8 mouse cellular contexts compared by ENCODE assay signal in genomic region chr7:5060944-5061773, GRCm38 (mm10). TPM values are rescaled to one million over a fixed set of nuclear protein-coding genes. Genes with fewer than 3 reads are reported as not detected.
A peak's percentile ranks its signal among the peaks of the same experiment; 100 is the strongest.
DNase-seq lines count a peak whose midpoint lies in the region; ATAC-seq and TF ChIP-seq lines count a peak whose summit lies in the region.

No protein-coding gene starts in this region.

- peak overlapping the region; percentile 76 for H3K4me2 ChIP-seq in CH12.LX (ENCODE audit: insufficient read depth, low read depth, poor library complexity, severe bottlenecking)
- H3K4me2 ChIP-seq in forebrain, embryonic 11.5 days (ENCODE audit: low read depth, low read length, severe bottlenecking): peak overlapping the region; percentile 88
- peak overlapping the region; percentile 91 for H3K4me2 ChIP-seq in heart, embryonic 16.5 days (ENCODE audit: low read depth, low read length)
- peak overlapping the region; percentile 98 for H3K4me2 ChIP-seq in liver, embryonic 15.5 days
- H3K4me2 ChIP-seq in neural tube, embryonic 12.5 days (replicated peaks): peak overlapping the region; percentile 86

- H3K9me3 ChIP-seq in CH12.LX (replicated peaks; ENCODE audit: low read length): no peaks in the 10 kb centered on the region
- no peaks in the 10 kb centered on the region for H3K9me3 ChIP-seq in forebrain, embryonic 11.5 days (ENCODE audit: control insufficient read depth, low read length)
- no peaks in the 10 kb centered on the region for H3K9me3 ChIP-seq in heart, embryonic 16.5 days (replicated peaks; ENCODE audit: control insufficient read depth, low read length)
- no peaks in the 10 kb centered on the region for H3K9me3 ChIP-seq in liver, embryonic 15.5 days (replicated peaks)
- H3K9me3 ChIP-seq in neural tube, embryonic 12.5 days: no peaks in the 10 kb centered on the region

- no peaks in the 10 kb centered on the region for H3K27me3 ChIP-seq in CH12.LX (replicated peaks)
- peaks cover 19% of the 10 kb centered on the region for H3K27me3 ChIP-seq in forebrain, embryonic 11.5 days (ENCODE audit: control insufficient read depth, insufficient read depth, low read length)
- H3K27me3 ChIP-seq in heart, embryonic 16.5 days (ENCODE audit: control insufficient read depth, insufficient read depth, low read length): peaks cover 18% of the 10 kb centered on the region
- H3K27me3 ChIP-seq in liver, embryonic 15.5 days: peaks cover 36% of the 10 kb centered on the region
- H3K27me3 ChIP-seq in neural tube, embryonic 12.5 days (replicated peaks): peaks cover 28% of the 10 kb centered on the region

- dilution Hi-C loops in CH12.LX (cut with MboI; ENCODE audit: extremely low pct_ligation_motif_present, extremely low pct_unique_long_range_greater_than_20kb, low sequenced_read_pairs): no loop called here

- peak overlapping the region; percentile 67 to 90 (median 73) for H3K4me3 ChIP-seq in CH12.LX (replicated peaks in 1 of 3; ENCODE audit: low read depth in 2 of 3, low read length in 2 of 3, poor library complexity in 1 of 3)
- peak overlapping the region; percentile 64 for H3K4me3 ChIP-seq in forebrain, embryonic 11.5 days (ENCODE audit: low read depth, low read length)
- peak overlapping the region; percentile 88 for H3K4me3 ChIP-seq in heart, embryonic 16.5 days (ENCODE audit: low read length)
- H3K4me3 ChIP-seq in liver, embryonic 15.5 days (replicated peaks): peak overlapping the region; percentile 83
- peak overlapping the region; percentile 70 for H3K4me3 ChIP-seq in neural tube, embryonic 12.5 days

- peak in 1 of 2 experiments; percentile 77; a peak in 3 of 4 replicates for TF ChIP-seq CTCF in CH12.LX (conservative IDR thresholded peaks at IDR 0.05 in 1 of 2, IDR thresholded peaks at IDR 0.05 in 1 of 2; ENCODE audit: low read depth in 2 of 2, low read length in 2 of 2)

- peak overlapping the region; percentile 92 for H3K9ac ChIP-seq in CH12.LX (ENCODE audit: insufficient read depth, low read depth)
- peak overlapping the region; percentile 86 for H3K9ac ChIP-seq in forebrain, embryonic 11.5 days (ENCODE audit: low read length)
- H3K9ac ChIP-seq in heart, embryonic 16.5 days (ENCODE audit: low read length): peak overlapping the region; percentile 97
- H3K9ac ChIP-seq in liver, embryonic 15.5 days: peak overlapping the region; percentile 93
- peak overlapping the region; percentile 80 for H3K9ac ChIP-seq in neural tube, embryonic 12.5 days

- in situ Hi-C loops in CH12.LX (cut with MboI; ENCODE audit: low pct_ligation_motif_present, low pct_unique_long_range_greater_than_20kb, low sequenced_read_pairs): loop anchor here (5.0 kb wide), 1 partner anchor 66 kb away; the partner anchor contains the start of gene Rasl2-9

- WGBS in forebrain, embryonic 11.5 days: under 1% methylated on average over 60 of the region's 60 CpGs
- WGBS in heart, embryonic 16.5 days: under 1% methylated on average over 59 of the region's 60 CpGs
- under 1% methylated on average over 60 of the region's 60 CpGs for WGBS in liver, embryonic 15.5 days (ENCODE audit: insufficient replicate concordance)
- under 1% methylated on average over 60 of the region's 60 CpGs for WGBS in neural tube, embryonic 12.5 days

- peak; percentile 88 for ATAC-seq in forebrain, embryonic 11.5 days (replicated peaks; ENCODE audit: low FRiP score)
- peak; percentile 89 for ATAC-seq in heart, embryonic 16.5 days (replicated peaks; ENCODE audit: extremely low read depth, insufficient read depth, low FRiP score)
- peak; percentile 87 for ATAC-seq in liver, embryonic 15.5 days (ENCODE audit: insufficient read depth)
- peak; percentile 91 for ATAC-seq in neural tube, embryonic 12.5 days (ENCODE audit: low FRiP score, low read depth)

- peaks cover 4 to 25% of the 10 kb centered on the region in 2 experiments for H3K36me3 ChIP-seq in CH12.LX (replicated peaks in 1 of 2; ENCODE audit: control insufficient read depth in 1 of 2, insufficient read depth in 1 of 2, low read length in 1 of 2)
- H3K36me3 ChIP-seq in forebrain, embryonic 11.5 days (ENCODE audit: control insufficient read depth, insufficient read depth, low read length): no peaks in the 10 kb centered on the region
- H3K36me3 ChIP-seq in heart, embryonic 16.5 days (ENCODE audit: control insufficient read depth, insufficient read depth): peaks cover 2% of the 10 kb centered on the region; the same call in 1 of the 2 replicates
- peaks cover 11% of the 10 kb centered on the region for H3K36me3 ChIP-seq in liver, embryonic 15.5 days (replicated peaks)
- H3K36me3 ChIP-seq in neural tube, embryonic 12.5 days: peaks cover 4% of the 10 kb centered on the region; the same call in 1 of the 2 replicates

- peak; percentile 64 for TF ChIP-seq POLR2A in CH12.LX (IDR thresholded peaks at IDR 0.05; ENCODE audit: low read depth, low read length)

- peak; percentile 97 for DNase-seq in CH12.LX (ENCODE audit: extremely low read depth)
- DNase-seq in c-Kit-positive CD71-positive TER-119-negative erythroid progenitor cells, embryonic 14.5 days (ENCODE audit: low read depth): peak; percentile 98
- peak; percentile 97 for DNase-seq in forebrain, embryonic 11.5 days (ENCODE audit: low spot score)
- peak; percentile 99 for DNase-seq in kidney, postnatal 36 days
- DNase-seq in telencephalon, adult 2 months (ENCODE audit: low read depth, low spot score): peak; percentile 97

- H3K27ac ChIP-seq in CH12.LX (ENCODE audit: insufficient read depth, low read depth): peak overlapping the region; percentile 90
- H3K27ac ChIP-seq in forebrain, embryonic 11.5 days (ENCODE audit: low read depth, low read length): peak overlapping the region; percentile 98
- peak overlapping the region; percentile 100 for H3K27ac ChIP-seq in heart, embryonic 16.5 days (ENCODE audit: low read length)
- peak overlapping the region; percentile 99 for H3K27ac ChIP-seq in liver, embryonic 15.5 days (replicated peaks)
- H3K27ac ChIP-seq in neural tube, embryonic 12.5 days: peak overlapping the region; percentile 96

- peaks cover 2 to 47% of the 10 kb centered on the region in 2 experiments; a peak in 3 of 4 replicates for H3K4me1 ChIP-seq in CH12.LX (ENCODE audit: control insufficient read depth in 1 of 2, insufficient read depth in 2 of 2)
- peaks cover 20% of the 10 kb centered on the region for H3K4me1 ChIP-seq in forebrain, embryonic 11.5 days (replicated peaks; ENCODE audit: control insufficient read depth, insufficient read depth, low read length)
- H3K4me1 ChIP-seq in heart, embryonic 16.5 days (ENCODE audit: control insufficient read depth, insufficient read depth, low read length): peaks cover 35% of the 10 kb centered on the region
- peaks cover 53% of the 10 kb centered on the region for H3K4me1 ChIP-seq in liver, embryonic 15.5 days (replicated peaks)
- peaks cover 41% of the 10 kb centered on the region for H3K4me1 ChIP-seq in neural tube, embryonic 12.5 days

- peaks cover 35% of the 10 kb centered on the region for H3K79me2 ChIP-seq in CH12.LX (replicated peaks; ENCODE audit: control insufficient read depth, extremely low read depth, insufficient read depth, poor library complexity, severe bottlenecking)

- TF ChIP-seq EP300 in CH12.LX (IDR thresholded peaks at IDR 0.05; ENCODE audit: low read length): no peak

- TF ChIP-seq RAD21 in CH12.LX (IDR thresholded peaks at IDR 0.05; ENCODE audit: low read depth, low read length): peak; percentile 24

RNA-seq across cellular contexts. Expression of gene U2af2, which starts 0.8 kb away (rescaled TPM):
- total RNA-seq in CH12.LX (2012; rRNA removed): 295 and 358 TPM in 2 replicates
- total RNA-seq in CH12.LX (2014; rRNA removed): 282 and 293 TPM in 2 replicates
- 449 and 469 TPM in 2 replicates for polyA plus RNA-seq in CH12.LX (2012; ENCODE audit: insufficient read length, low read depth)
- 222 and 236 TPM in 2 replicates for polyA plus RNA-seq in forebrain, embryonic 11.5 days (2014; fragmentation: Nextera tagmentation; extraction: Ambion mirVana)
- polyA plus RNA-seq in heart, embryonic 16.5 days (2015; fragmentation: Nextera tagmentation; extraction: Ambion mirVana): 72.8 and 75.3 TPM in 2 replicates
- polyA plus RNA-seq in liver, embryonic 15.5 days (2015; fragmentation: Nextera tagmentation; extraction: Ambion mirVana): 59.4 and 60.8 TPM in 2 replicates
- 147 and 163 TPM in 2 replicates for polyA plus RNA-seq in neural tube, embryonic 12.5 days (2016; fragmentation: Nextera tagmentation; extraction: Ambion mirVana)

RNA-seq across cellular contexts. Expression of gene Zfp580, which starts 9.8 kb away (rescaled TPM):
- 1.6 and 2.6 TPM in 2 replicates for total RNA-seq in CH12.LX (2012; rRNA removed)
- total RNA-seq in CH12.LX (2014; rRNA removed): 1.2 TPM in 2 replicates
- 9.4 and 15.6 TPM in 2 replicates for polyA plus RNA-seq in CH12.LX (2012; ENCODE audit: insufficient read length, low read depth)
- 44.6 and 51.4 TPM in 2 replicates for polyA plus RNA-seq in forebrain, embryonic 11.5 days (2014; fragmentation: Nextera tagmentation; extraction: Ambion mirVana)
- 14.9 and 15.2 TPM in 2 replicates for polyA plus RNA-seq in heart, embryonic 16.5 days (2015; fragmentation: Nextera tagmentation; extraction: Ambion mirVana)
- 1.7 and 2.0 TPM in 2 replicates for polyA plus RNA-seq in liver, embryonic 15.5 days (2015; fragmentation: Nextera tagmentation; extraction: Ambion mirVana)
- polyA plus RNA-seq in neural tube, embryonic 12.5 days (2016; fragmentation: Nextera tagmentation; extraction: Ambion mirVana): 53.5 and 56.0 TPM in 2 replicates

RNA-seq across cellular contexts. Expression of gene Epn1, which starts 18.9 kb away (rescaled TPM):
- total RNA-seq in CH12.LX (2012; rRNA removed) (68.9 and 72.9 TPM in 2 replicates), CH12.LX (2014; rRNA removed) (41.9 and 46.8 TPM in 2 replicates)
- 97.2 and 101 TPM in 2 replicates for polyA plus RNA-seq in CH12.LX (2012; ENCODE audit: insufficient read length, low read depth)
- 70.1 and 75.0 TPM in 2 replicates for polyA plus RNA-seq in forebrain, embryonic 11.5 days (2014; fragmentation: Nextera tagmentation; extraction: Ambion mirVana)
- polyA plus RNA-seq in heart, embryonic 16.5 days (2015; fragmentation: Nextera tagmentation; extraction: Ambion mirVana): 55.8 and 56.9 TPM in 2 replicates
- polyA plus RNA-seq in liver, embryonic 15.5 days (2015; fragmentation: Nextera tagmentation; extraction: Ambion mirVana): 49.2 and 54.5 TPM in 2 replicates
- 73.4 and 80.5 TPM in 2 replicates for polyA plus RNA-seq in neural tube, embryonic 12.5 days (2016; fragmentation: Nextera tagmentation; extraction: Ambion mirVana)

RNA-seq across cellular contexts. Expression of gene Zfp784, which starts 22.9 kb away (rescaled TPM):
- total RNA-seq in CH12.LX (2012; rRNA removed) (1.0 and 1.5 TPM in 2 replicates), CH12.LX (2014; rRNA removed) (0.72 and 1.1 TPM in 2 replicates)
- polyA plus RNA-seq in CH12.LX (2012; ENCODE audit: insufficient read length, low read depth): 0.53 and 1.4 TPM in 2 replicates
- polyA plus RNA-seq in forebrain, embryonic 11.5 days (2014; fragmentation: Nextera tagmentation; extraction: Ambion mirVana): 3.9 and 4.8 TPM in 2 replicates
- 6.3 and 6.8 TPM in 2 replicates for polyA plus RNA-seq in heart, embryonic 16.5 days (2015; fragmentation: Nextera tagmentation; extraction: Ambion mirVana)
- polyA plus RNA-seq in liver, embryonic 15.5 days (2015; fragmentation: Nextera tagmentation; extraction: Ambion mirVana): 1.2 and 1.4 TPM in 2 replicates
- 4.2 and 5.9 TPM in 2 replicates for polyA plus RNA-seq in neural tube, embryonic 12.5 days (2016; fragmentation: Nextera tagmentation; extraction: Ambion mirVana)

RNA-seq across cellular contexts. Expression of gene 4632433K11Rik, which starts 27.2 kb away (rescaled TPM):
- total RNA-seq in CH12.LX (2012; rRNA removed) (not detected in 2 replicates), CH12.LX (2014; rRNA removed) (not detected in 2 replicates)
- polyA plus RNA-seq in CH12.LX (2012; ENCODE audit: insufficient read length, low read depth): not detected in 2 replicates
- polyA plus RNA-seq in forebrain, embryonic 11.5 days (2014; fragmentation: Nextera tagmentation; extraction: Ambion mirVana): not detected in 2 replicates
- not detected in 2 replicates for polyA plus RNA-seq in heart, embryonic 16.5 days (2015; fragmentation: Nextera tagmentation; extraction: Ambion mirVana)
- not detected in 2 replicates for polyA plus RNA-seq in liver, embryonic 15.5 days (2015; fragmentation: Nextera tagmentation; extraction: Ambion mirVana)
- not detected in 2 replicates for polyA plus RNA-seq in neural tube, embryonic 12.5 days (2016; fragmentation: Nextera tagmentation; extraction: Ambion mirVana)

Comparison
In these comparisons a context has a peak if more than half of its experiments do, and no peak if none do; other contexts are left out.
1. Peak in every context shown above with its lines: DNase-seq, ATAC-seq, H3K4me3 ChIP-seq and H3K27ac ChIP-seq.